Mouse (Mus musculus) megakaryocyte, embryonic 14.5 days (primary cell): Measurements from ENCODE around the gene Acyp2.

ENCODE experiments used
- FLI1 ChIP-seq: IDR thresholded peaks from 2 replicates; pipeline ENCODE4 v1.6.1; 2012; ENCODE audit warnings: low read length, inconsistent platforms, mixed read lengths
- GATA1 ChIP-seq: IDR thresholded peaks from 3 replicates; pipeline ENCODE4 v1.6.1; 2012; ENCODE audit warnings: mixed read lengths, low read length, inconsistent platforms, borderline replicate concordance

DNA sequence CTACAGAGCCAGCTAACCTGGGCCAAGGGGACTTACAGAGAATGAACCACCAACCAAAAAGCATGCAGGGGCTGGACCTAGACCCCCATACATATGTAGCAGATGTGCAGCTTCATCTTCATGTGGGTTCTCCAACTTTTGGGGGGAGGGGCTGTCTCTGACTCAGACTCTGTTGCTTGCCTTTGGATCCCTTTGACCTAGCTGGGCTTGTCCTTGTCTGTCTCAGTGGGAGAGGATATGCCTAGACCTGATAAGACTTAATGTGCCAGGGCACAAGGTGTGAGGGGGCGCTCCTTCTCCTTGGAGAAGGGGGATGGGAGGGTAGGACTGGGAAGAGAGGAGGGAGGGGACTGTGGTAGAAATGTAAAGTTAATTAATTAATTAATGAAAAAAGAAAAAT, 33.4 kb downstream of the Acyp2 start:
- no peak for TF ChIP-seq FLI1
- TF ChIP-seq GATA1 = no peak
